Mouse (Mus musculus) ES-Bruce4 (cell line): ENCODE data around the gene Tnnc2.

ENCODE experiments used
- CTCF ChIP-seq: IDR thresholded peaks from one replicate; pipeline ENCODE4 v1.8.1; 2011; ENCODE audit warnings: low read depth, low read length
- EP300 ChIP-seq: IDR thresholded peaks from 2 replicates; pipeline ENCODE4 v1.6.1; 2011; ENCODE audit warnings: low read depth, low read length; ENCODE audit not compliant: insufficient read depth
- POLR2A ChIP-seq: IDR thresholded peaks from one replicate; pipeline ENCODE4 v1.8.1; 2011; ENCODE audit warnings: low read length; ENCODE audit not compliant: insufficient read depth

GRCm38 (mm10) chr2:164821060-164821459 is 41.3 kb upstream of the Tnnc2 start:
- peak; percentile 10 for TF ChIP-seq CTCF
- TF ChIP-seq POLR2A, result no peak
- TF ChIP-seq EP300, result no peak
